Mouse (Mus musculus): ENCODE measurements around the gene Zbtb20. TPM values are rescaled to one million over a fixed set of nuclear protein-coding genes. Genes with fewer than 3 reads are reported as not detected.

Gene Zbtb20
- polyA plus RNA-seq, 1 experiment from 2014 or later = 35.1 TPM

DNA sequence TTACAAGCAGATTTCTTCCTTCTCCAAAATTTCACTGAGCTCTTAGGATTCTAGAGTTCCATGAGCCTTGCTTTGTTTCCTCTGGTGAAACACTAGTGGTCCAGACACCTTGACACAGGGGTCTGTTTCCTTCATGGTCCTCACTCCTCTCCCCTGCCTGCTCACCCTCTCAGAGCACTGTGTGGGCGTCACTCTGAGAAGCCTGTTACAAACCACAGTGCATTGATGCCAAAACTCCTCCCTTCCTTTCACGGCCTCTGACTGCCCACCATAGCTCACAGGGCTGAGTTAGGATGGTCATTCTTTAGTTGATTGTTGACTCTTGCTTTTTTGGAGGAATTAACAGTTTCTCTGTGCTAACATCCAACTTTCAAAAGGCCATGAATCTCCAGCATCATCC lies 744.7 kb downstream of the Zbtb20 start:
- Histone ChIP-seq H3K9ac (replicated peaks; ENCODE audit: low read depth, low read length) (no peak overlapping the region), H3K4me3 (ENCODE audit: low read depth, low read length) (no peak overlapping the region), H3K27me3 (ENCODE audit: control insufficient read depth, insufficient read depth, low read length) (no peaks in the 10 kb centered on the region), H3K4me2 (replicated peaks; ENCODE audit: low read depth, low read length) (no peak overlapping the region), H3K9me3 (ENCODE audit: control insufficient read depth, low read depth, low read length) (no peaks in the 10 kb centered on the region), H3K4me1 (ENCODE audit: control insufficient read depth, insufficient read depth, low read length) (0 out of 2 replicates have a peak, but pooled peaks cover 2% of the 10 kb centered on the region), H3K36me3 (ENCODE audit: control insufficient read depth, insufficient read depth, low read length) (no peaks in the 10 kb centered on the region), H3K27ac (ENCODE audit: low read length) (no peak overlapping the region)
- 42% methylated on average over 2 of the region's 2 CpGs for WGBS
- ATAC-seq (ENCODE audit: insufficient number of reproducible peaks, insufficient read depth, low FRiP score, low read depth) = no peak

DNA sequence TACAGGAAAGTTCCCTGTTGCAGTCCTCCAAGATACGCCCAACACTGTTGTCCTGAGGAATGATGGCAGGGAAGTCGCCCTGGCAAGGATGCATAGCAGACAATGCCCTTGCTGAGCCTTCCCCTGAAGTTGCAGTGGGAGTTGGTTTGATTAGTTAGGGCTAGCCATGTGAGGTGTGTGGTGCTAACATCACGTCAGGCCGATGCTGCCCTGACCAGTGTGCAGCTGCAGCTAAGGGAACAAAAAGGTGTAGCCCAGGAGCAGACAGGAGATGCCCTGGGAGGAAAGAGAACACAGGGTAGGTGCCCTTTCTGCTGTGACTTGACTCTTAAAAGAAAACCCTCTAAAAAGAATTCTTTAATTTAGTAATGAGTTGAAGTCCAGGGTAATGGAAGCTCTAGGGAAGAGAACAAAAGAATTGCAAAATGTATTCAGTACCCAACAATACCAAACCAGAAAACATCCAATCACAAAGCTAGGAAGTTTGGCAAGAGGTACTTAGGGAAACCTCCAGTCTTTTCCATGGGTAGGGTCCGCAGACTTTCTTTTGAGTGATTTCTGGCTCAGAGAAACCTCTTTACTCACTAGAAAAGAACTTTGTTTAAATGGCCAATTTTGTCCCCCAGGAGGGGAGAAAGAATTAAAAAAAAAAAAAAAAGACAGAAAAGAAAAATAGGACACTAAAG lies 747.8 kb downstream of the Zbtb20 start:
- no peaks in the 10 kb centered on the region for H3K9me3 ChIP-seq (ENCODE audit: control insufficient read depth, low read depth, low read length)
- ATAC-seq (ENCODE audit: insufficient number of reproducible peaks, insufficient read depth, low FRiP score, low read depth) = no peak
- 79% methylated on average over 5 of the region's 5 CpGs for WGBS
- no peaks in the 10 kb centered on the region for H3K36me3 ChIP-seq (ENCODE audit: control insufficient read depth, insufficient read depth, low read length)
- no peak overlapping the region for H3K9ac ChIP-seq (replicated peaks; ENCODE audit: low read depth, low read length)
- no peaks in the 10 kb centered on the region for H3K27me3 ChIP-seq (ENCODE audit: control insufficient read depth, insufficient read depth, low read length)
- no peak overlapping the region for H3K4me3 ChIP-seq (ENCODE audit: low read depth, low read length)
- H3K27ac ChIP-seq (ENCODE audit: low read length) = no peak overlapping the region
- H3K4me1 ChIP-seq (ENCODE audit: control insufficient read depth, insufficient read depth, low read length) = no peaks in the 10 kb centered on the region
- H3K4me2 ChIP-seq (replicated peaks; ENCODE audit: low read depth, low read length) = no peak overlapping the region

DNA sequence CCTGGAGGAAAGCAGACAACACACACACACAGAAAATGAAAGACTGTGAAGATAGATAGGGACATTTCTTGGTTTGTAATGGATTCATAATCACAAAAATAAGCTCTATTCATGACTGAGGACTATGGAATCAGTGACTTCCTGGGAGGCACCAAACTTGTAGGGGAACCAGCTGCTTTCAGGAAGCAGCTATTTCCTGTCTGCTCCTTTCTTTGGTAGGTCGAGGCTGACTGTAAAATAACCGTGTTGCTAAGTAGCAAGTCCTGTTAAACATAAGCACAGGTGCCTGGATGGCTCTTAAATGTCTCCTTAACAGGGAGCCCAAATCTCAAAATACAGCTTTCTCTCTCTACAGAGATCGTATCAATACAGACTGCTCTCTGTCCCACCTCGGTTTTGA lies 749.2 kb downstream of the Zbtb20 start:
- no peaks in the 10 kb centered on the region for H3K36me3 ChIP-seq (ENCODE audit: control insufficient read depth, insufficient read depth, low read length)
- H3K4me3 ChIP-seq (ENCODE audit: low read depth, low read length) = no peak overlapping the region
- no peak overlapping the region for H3K27ac ChIP-seq (ENCODE audit: low read length)
- no peak overlapping the region for H3K9ac ChIP-seq (replicated peaks; ENCODE audit: low read depth, low read length)
- H3K4me2 ChIP-seq (replicated peaks; ENCODE audit: low read depth, low read length) = no peak overlapping the region
- no peak for ATAC-seq (ENCODE audit: insufficient number of reproducible peaks, insufficient read depth, low FRiP score, low read depth)
- no peaks in the 10 kb centered on the region for H3K27me3 ChIP-seq (ENCODE audit: control insufficient read depth, insufficient read depth, low read length)
- 60% methylated on average over 4 of the region's 4 CpGs for WGBS
- no peaks in the 10 kb centered on the region for H3K9me3 ChIP-seq (ENCODE audit: control insufficient read depth, low read depth, low read length)
- no peaks in the 10 kb centered on the region for H3K4me1 ChIP-seq (ENCODE audit: control insufficient read depth, insufficient read depth, low read length)

DNA sequence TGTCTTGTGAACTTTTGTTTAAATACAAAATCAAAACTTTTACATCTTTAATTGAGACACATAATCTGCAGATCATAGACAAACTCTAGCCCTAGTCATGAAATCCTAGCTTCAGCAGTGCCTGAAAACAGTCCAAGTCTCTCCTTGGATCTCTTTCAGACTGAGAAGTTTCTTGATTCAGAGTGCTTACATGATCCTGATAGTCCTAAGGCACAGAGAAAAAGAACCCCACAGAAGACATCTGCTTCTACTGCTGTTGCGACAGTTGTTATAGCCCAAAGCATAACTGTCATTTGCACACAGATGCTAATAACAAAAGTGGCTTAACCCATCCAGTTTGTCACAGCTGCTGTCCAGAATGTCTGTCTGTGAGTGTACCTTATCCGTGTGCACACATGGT lies 749.6 kb downstream of the Zbtb20 start:
- Histone ChIP-seq H3K4me1 (ENCODE audit: control insufficient read depth, insufficient read depth, low read length) (no peaks in the 10 kb centered on the region), H3K36me3 (ENCODE audit: control insufficient read depth, insufficient read depth, low read length) (no peaks in the 10 kb centered on the region), H3K9ac (replicated peaks; ENCODE audit: low read depth, low read length) (no peak overlapping the region), H3K27ac (ENCODE audit: low read length) (peak overlapping the region; percentile 10; the same call in 1 of the 2 replicates), H3K9me3 (ENCODE audit: control insufficient read depth, low read depth, low read length) (no peaks in the 10 kb centered on the region), H3K4me3 (ENCODE audit: low read depth, low read length) (no peak overlapping the region), H3K4me2 (replicated peaks; ENCODE audit: low read depth, low read length) (no peak overlapping the region), H3K27me3 (ENCODE audit: control insufficient read depth, insufficient read depth, low read length) (no peaks in the 10 kb centered on the region)
- 52% methylated on average over 2 of the region's 2 CpGs for WGBS
- no peak for ATAC-seq (ENCODE audit: insufficient number of reproducible peaks, insufficient read depth, low FRiP score, low read depth)

DNA sequence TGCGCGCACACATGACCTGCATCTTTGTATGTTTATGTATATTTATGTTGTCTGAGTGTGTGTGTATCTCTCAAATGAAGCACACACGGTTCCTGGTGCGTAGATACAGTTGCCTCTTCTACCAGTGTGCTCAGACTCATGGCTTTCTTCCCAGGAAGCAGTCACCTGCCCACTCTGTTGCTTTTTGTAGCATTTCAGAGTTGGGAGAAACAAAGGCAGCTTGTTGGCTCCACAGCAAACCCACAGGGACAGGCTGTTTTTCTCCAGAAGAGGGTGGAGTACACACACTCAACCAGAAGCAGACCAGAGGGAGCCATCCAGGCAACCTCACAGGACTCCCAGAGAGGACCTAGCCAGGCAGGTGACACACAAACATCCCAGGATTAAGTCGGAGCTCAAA lies 750.3 kb downstream of the Zbtb20 start:
- whole genome bisulfite sequencing = 79% methylated on average over 5 of the region's 5 CpGs
- H3K36me3 ChIP-seq (ENCODE audit: control insufficient read depth, insufficient read depth, low read length) = no peaks in the 10 kb centered on the region
- no peak for ATAC-seq (ENCODE audit: insufficient number of reproducible peaks, insufficient read depth, low FRiP score, low read depth)

DNA sequence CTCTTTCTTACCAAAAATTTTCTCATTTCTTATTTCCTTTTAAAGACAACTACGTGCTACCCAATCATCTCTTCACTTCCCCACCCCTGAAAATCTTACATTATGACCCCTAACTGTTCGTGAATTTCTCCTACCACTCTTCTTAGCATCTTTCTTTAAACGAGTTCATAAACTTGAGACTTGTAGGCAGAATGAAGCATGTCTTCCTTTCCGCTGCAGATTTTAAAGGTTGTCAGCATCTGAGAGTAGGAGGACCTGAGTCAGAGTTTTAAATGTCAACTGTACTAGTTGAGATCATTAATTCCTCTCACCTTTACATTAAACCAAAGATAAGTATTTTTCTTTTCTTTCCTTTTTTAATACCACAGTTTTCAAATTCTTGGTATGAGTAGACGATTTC lies 753.0 kb downstream of the Zbtb20 start:
- Histone ChIP-seq H3K27ac (ENCODE audit: low read length) (no peak overlapping the region), H3K4me1 (ENCODE audit: control insufficient read depth, insufficient read depth, low read length) (no peaks in the 10 kb centered on the region), H3K27me3 (ENCODE audit: control insufficient read depth, insufficient read depth, low read length) (no peaks in the 10 kb centered on the region), H3K9me3 (ENCODE audit: control insufficient read depth, low read depth, low read length) (no peaks in the 10 kb centered on the region), H3K36me3 (ENCODE audit: control insufficient read depth, insufficient read depth, low read length) (no peaks in the 10 kb centered on the region), H3K4me3 (ENCODE audit: low read depth, low read length) (no peak overlapping the region), H3K4me2 (replicated peaks; ENCODE audit: low read depth, low read length) (no peak overlapping the region), H3K9ac (replicated peaks; ENCODE audit: low read depth, low read length) (no peak overlapping the region)
- no peak for ATAC-seq (ENCODE audit: insufficient number of reproducible peaks, insufficient read depth, low FRiP score, low read depth)
- WGBS = 85% methylated on average over 5 of the region's 5 CpGs

More for the DNA sequence above, 750.3 kb downstream of the Zbtb20 start:
- H3K27ac ChIP-seq (ENCODE audit: low read length) = no peak overlapping the region; the same call in 1 of the 2 replicates
- H3K4me3 ChIP-seq (ENCODE audit: low read depth, low read length) = no peak overlapping the region
- H3K4me2 ChIP-seq (replicated peaks; ENCODE audit: low read depth, low read length) = no peak overlapping the region
- H3K4me1 ChIP-seq (ENCODE audit: control insufficient read depth, insufficient read depth, low read length) = no peaks in the 10 kb centered on the region
- no peak overlapping the region for H3K9ac ChIP-seq (replicated peaks; ENCODE audit: low read depth, low read length)
- no peaks in the 10 kb centered on the region for H3K9me3 ChIP-seq (ENCODE audit: control insufficient read depth, low read depth, low read length)
- no peaks in the 10 kb centered on the region for H3K27me3 ChIP-seq (ENCODE audit: control insufficient read depth, insufficient read depth, low read length)

DNA sequence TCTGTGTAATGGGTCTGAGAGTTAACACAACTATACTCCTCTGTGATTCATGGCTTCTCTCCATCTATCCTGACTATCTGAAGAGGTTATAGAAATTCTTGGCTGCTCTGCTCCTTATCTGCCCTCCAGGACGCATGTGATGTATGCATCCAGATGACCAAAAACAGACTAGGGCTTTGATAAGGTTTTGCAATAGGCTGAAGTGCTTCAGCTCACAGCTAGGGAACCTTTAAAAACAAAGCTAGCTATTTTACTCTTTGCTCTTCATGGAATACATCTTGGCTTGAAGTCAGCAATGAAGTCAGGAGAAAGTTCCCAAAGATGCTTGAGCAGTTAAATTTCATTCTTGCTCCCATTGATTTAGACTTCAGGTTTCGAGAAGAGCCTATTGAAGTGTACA lies 756.1 kb downstream of the Zbtb20 start:
- Histone ChIP-seq H3K36me3 (ENCODE audit: control insufficient read depth, insufficient read depth, low read length) (no peaks in the 10 kb centered on the region), H3K27me3 (ENCODE audit: control insufficient read depth, insufficient read depth, low read length) (no peaks in the 10 kb centered on the region), H3K4me2 (replicated peaks; ENCODE audit: low read depth, low read length) (no peak overlapping the region), H3K27ac (ENCODE audit: low read length) (no peak overlapping the region), H3K9ac (replicated peaks; ENCODE audit: low read depth, low read length) (no peak overlapping the region), H3K4me1 (ENCODE audit: control insufficient read depth, insufficient read depth, low read length) (no peaks in the 10 kb centered on the region), H3K4me3 (ENCODE audit: low read depth, low read length) (no peak overlapping the region), H3K9me3 (ENCODE audit: control insufficient read depth, low read depth, low read length) (no peaks in the 10 kb centered on the region)
- 86% methylated on average over 2 of the region's 2 CpGs for WGBS
- no peak for ATAC-seq (ENCODE audit: insufficient number of reproducible peaks, insufficient read depth, low FRiP score, low read depth)

DNA sequence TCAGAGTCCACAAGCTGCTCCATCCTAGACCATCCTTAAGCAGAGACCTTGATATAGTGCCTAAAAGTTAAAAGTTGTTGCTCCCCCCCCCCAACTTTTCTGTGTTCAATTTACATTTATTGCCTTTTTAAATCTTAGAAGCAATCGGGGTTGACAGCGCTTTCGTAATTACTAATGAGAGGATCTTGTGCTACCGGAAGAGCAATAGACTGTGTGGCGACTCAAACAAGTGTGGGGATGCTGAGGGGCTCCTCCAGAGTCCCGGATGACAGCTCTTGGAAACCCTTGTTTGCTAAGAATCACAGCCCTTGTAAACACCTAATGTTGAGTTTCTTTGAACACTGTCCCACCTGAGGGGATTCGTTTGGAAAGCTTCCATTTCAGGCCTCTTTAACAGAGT lies 758.4 kb downstream of the Zbtb20 start:
- Histone ChIP-seq H3K4me2 (replicated peaks; ENCODE audit: low read depth, low read length) (no peak overlapping the region), H3K4me1 (ENCODE audit: control insufficient read depth, insufficient read depth, low read length) (no peaks in the 10 kb centered on the region), H3K36me3 (ENCODE audit: control insufficient read depth, insufficient read depth, low read length) (no peaks in the 10 kb centered on the region), H3K9ac (replicated peaks; ENCODE audit: low read depth, low read length) (no peak overlapping the region), H3K4me3 (ENCODE audit: low read depth, low read length) (no peak overlapping the region), H3K27me3 (ENCODE audit: control insufficient read depth, insufficient read depth, low read length) (no peaks in the 10 kb centered on the region), H3K9me3 (ENCODE audit: control insufficient read depth, low read depth, low read length) (no peaks in the 10 kb centered on the region), H3K27ac (ENCODE audit: low read length) (no peak overlapping the region)
- no peak for ATAC-seq (ENCODE audit: insufficient number of reproducible peaks, insufficient read depth, low FRiP score, low read depth)
- WGBS = 88% methylated on average over 7 of the region's 7 CpGs

DNA sequence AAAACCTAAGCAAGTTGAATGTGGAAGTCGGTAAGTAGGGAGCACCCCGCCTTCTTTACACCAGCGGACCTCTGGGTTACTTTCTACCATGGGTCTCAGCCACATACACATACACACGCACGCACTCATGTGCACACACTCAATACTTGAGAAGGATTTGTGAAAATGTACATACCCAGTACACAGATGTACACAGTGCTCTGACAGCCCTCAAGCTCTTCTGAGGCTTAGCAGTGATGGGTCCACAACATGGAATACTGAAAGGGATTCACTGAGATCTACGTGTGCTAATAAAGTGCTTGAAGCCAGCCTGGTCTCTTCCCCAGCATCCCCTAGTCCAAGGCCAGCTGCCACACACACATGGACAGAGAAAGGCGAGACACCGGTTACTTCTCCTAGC lies 761.6 kb downstream of the Zbtb20 start:
- H3K4me2 ChIP-seq (replicated peaks; ENCODE audit: low read depth, low read length) = no peak overlapping the region
- H3K36me3 ChIP-seq (ENCODE audit: control insufficient read depth, insufficient read depth, low read length) = no peaks in the 10 kb centered on the region
- no peaks in the 10 kb centered on the region for H3K4me1 ChIP-seq (ENCODE audit: control insufficient read depth, insufficient read depth, low read length)
- no peaks in the 10 kb centered on the region for H3K9me3 ChIP-seq (ENCODE audit: control insufficient read depth, low read depth, low read length)
- ATAC-seq (ENCODE audit: insufficient number of reproducible peaks, insufficient read depth, low FRiP score, low read depth) = no peak
- WGBS = 92% methylated on average over 8 of the region's 8 CpGs
- no peaks in the 10 kb centered on the region for H3K27me3 ChIP-seq (ENCODE audit: control insufficient read depth, insufficient read depth, low read length)
- no peak overlapping the region for H3K27ac ChIP-seq (ENCODE audit: low read length)
- H3K4me3 ChIP-seq (ENCODE audit: low read depth, low read length) = no peak overlapping the region
- no peak overlapping the region for H3K9ac ChIP-seq (replicated peaks; ENCODE audit: low read depth, low read length)
